Mouse (Mus musculus): ENCODE data around the gene Draxin.

Gene Draxin

DNA sequence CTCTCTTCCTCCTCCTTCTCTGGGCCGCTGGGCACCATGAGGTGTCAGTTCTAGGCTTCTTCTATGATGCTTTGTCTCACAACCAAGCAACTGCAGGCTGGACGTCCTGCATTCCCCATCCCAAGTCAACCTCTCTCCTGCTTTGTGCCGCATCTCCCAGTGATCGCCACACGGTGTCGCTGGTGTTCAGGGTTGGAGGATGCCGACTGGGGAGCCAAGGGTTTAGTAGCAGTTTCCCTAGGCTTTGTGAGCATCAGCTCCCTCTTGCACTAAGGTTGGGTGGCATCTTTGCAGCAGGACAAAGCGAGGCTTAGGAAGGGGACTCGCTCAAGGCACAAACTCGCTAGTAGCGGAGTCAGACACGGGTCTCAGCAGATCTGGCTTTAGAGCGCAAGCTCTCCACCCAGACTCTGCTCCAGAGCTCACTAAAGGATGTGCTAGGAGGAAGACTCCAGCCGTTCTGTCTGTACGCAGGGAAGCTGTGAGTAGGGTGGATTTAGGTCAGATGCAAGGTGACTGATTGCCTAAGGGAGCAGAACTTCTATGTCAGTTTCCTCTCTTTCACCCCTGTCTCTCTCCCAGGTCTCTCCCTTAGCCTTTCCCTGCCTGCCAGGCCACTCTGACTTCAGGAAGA is 15.6 kb downstream of the Draxin start:
- peak; percentile 85 for DNase-seq (ENCODE audit: low read depth, low spot score)

DNA sequence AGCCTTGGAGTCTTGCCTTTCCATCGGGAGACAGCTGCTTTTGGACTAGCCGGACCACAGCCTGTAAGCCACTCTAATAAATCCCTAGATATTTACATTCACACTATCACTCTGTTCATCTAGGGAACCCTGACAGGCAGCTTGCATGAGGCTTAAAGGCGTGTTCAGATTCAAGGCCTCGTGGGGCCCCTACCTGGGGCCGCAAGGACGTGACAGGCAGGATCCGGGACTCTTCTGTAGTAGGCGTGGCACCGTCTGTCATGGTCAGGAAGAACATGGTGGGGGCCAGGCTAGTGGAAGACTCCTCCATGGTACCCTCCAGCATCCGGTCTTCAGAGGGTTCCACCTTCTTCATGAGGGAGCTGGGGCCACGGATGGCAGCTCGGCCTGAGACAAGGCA is 18.0 kb downstream of the Draxin start:
- no peak for DNase-seq (ENCODE audit: low read depth, low spot score)

DNA sequence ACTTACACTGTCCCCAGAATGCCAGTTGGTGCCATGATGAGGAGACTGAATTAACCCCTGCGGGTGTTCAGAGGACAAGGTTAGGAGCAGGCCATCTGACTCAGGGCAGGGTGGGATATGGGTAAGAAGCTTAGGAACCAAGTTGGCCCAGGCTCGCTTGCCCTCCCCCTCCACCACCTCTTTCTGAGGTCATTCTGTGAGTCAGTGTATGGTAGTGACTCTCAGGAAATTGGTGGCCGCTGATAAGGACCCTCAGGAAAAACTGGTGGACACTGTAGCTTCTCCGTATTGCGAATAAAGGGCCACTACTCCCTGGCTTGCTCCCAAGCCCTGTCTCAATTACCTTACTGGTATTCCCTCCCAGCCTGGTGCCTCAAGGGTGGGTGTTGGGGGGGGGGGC is 21.3 kb downstream of the Draxin start:
- no peak for DNase-seq (ENCODE audit: low read depth, low spot score)

DNA sequence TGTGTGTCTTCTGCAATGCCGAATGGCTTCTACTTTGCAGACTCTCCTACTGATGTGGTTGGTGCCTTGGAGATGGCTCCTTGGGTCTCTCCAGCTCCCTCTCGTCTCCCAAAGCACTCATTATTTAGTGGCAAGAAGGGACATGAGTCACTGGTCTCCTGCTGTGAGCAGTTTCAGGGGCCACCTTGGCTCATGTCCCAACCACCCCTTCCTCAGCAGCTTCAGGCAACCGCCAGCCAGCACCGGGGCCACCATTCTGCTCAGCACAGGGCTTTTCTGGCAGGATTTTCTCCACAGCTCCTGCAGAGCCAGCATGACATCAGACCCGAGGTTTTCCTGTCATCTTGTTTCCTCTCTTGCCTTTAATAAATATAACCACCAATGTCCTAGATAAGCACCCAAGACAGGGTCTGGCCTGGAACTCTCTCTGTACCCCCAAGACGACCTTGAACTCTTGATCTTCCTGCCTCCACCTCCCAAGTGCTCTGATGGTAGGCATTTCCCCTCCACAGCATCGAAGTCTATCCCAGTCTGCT is 21.9 kb downstream of the Draxin start:
- no peak for DNase-seq (ENCODE audit: low read depth, low spot score)

DNA sequence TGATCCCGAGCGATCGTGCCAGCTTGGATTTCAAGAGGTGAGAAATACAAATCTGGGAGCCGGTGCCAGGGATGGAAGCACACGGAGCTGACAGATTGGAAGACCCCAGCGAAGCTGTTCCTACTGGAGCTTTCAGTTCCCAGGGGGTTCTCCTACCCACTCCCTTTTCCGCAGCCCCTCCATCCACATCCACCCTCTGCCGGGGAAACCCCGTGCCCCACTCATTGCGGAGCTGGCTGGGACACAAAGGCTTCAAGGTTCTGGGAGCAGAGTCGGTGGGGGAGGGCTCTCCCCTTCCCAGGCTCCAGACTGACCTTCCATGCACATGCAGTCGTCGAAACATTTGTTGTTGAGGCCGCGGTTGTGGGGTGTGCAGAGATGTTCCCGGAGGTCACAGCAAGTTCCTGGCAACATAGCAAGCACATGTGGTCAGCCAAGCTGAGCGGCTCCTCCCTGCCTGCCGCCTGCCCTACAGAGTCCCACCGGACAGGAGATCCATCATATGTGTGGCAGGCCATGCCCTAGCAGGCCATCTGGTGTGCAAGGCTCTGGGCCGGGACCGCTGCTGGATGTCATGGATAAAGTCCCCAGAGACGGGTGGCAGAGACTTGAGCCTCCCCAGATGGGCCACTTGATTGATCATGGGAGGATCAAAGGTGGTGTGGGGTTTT is 22.7 kb downstream of the Draxin start:
- DNase-seq (ENCODE audit: low read depth, low spot score) = no peak

DNA sequence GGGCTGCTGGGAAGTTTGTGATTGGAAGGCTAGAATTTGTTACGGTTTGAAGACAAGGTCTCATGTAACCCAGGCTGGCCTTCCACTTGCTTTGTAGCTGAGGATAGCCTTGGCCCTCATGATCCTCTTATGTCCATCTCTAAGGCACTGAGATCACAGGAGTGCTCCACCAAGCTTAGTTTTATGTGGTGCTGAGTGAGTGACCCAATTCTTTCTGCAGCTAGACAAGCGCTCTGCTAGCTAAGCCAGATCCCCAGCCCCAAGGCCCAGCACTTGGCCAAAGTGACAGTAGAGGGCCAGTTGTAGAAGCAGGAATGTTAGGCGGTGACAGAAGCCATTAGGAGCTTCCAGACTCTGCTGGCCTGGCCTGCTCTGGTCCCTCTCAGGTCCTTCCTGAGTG is 26.4 kb downstream of the Draxin start:
- DNase-seq (ENCODE audit: low read depth, low spot score) = no peak

DNA sequence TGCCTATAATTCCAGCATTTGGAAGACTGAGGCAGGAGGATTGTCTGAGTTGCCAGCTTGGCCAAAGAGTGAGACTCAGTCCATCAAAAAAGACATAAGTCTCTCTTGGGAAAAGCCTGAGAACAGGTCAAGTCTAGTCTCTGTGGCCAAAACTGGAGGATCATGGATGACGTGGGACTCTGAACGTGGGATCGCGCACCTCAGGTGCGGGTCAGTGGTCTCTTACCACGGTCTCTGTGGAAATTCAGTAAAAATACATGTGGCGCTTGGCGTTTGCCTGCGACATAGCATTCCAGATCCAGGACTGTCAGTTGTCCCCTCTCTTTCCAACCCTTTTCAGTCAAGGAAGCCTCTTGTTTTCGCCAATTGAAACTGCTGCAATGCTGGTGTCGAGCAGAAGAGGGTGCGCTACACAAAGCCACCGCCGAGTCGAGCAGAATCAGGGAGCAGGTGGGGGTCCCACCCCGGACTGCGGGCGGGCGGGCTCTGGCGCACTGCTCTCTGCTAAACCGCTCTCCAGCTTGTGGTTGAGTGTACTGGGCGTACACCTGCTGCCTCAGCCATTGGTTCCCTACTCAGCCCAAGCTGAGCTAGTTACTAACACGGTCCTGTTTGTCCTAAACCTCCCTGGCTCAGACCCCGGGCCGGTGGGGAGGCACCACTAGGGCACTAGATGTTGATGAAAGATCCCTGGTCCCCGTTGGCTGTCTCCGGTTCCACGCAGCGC is 28.5 kb downstream of the Draxin start:
- DNase-seq (ENCODE audit: low read depth, low spot score) = peak; percentile 67

DNA sequence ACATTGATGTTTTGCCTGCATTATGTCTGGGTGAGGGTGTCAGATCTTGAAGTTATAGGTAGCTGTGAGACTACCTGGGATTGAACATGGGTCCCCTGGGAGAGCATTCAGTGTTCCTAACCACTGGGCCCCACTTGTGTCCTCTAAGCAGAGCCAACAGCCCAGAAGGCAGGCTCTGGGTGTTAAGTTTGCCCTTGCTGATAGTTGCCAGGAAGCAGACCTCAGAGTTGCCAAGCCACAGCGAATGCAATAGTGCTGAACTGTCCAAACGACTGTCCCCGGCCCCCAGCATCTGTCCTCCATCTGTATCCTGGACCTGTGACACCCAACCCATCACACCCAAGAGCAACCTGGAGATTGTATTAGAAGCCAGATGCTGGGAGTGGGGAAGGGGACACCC is 31.8 kb downstream of the Draxin start:
- DNase-seq (ENCODE audit: low read depth, low spot score) = no peak

DNA sequence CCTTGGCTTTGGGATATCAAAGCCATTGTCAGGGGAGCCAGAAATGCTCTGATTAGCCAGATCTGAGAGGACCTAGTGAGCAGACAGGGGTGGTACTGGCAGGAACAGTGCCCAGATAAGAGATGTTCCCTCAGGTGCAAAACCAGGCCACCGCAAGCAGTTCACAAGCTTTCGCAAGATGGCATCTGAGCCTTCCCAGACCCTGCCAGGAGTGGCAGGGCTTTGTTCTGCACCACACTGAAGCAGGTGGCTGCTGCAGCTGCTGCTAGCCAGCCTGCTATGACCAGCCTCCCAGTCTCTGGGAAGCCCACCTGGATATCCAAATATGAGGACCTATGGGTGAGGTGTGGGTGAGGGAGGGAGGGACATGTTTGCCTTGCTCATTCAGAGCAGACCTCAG is 32.6 kb downstream of the Draxin start:
- DNase-seq (ENCODE audit: low read depth, low spot score) = no peak

DNA sequence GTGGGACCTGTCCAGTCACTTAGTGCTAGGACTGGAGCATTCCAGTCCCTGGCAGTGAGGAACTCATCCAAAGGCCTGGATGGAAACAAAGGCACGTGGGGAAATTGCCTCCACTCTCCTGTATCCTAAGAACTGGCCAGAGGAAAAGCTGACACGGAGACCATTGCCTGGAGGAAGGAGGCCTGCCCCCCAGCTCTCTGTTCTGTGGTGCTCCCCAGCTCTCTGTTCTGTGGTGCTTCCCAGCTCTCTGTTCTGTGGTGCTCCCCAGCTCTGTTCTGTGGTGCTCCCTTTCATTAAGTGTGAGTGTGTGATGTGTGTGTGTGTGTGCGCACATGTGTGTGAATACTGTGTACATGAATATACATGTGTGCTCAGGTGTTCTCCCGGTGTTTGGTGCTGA is 35.4 kb downstream of the Draxin start:
- DNase-seq (ENCODE audit: low read depth, low spot score) = no peak

DNA sequence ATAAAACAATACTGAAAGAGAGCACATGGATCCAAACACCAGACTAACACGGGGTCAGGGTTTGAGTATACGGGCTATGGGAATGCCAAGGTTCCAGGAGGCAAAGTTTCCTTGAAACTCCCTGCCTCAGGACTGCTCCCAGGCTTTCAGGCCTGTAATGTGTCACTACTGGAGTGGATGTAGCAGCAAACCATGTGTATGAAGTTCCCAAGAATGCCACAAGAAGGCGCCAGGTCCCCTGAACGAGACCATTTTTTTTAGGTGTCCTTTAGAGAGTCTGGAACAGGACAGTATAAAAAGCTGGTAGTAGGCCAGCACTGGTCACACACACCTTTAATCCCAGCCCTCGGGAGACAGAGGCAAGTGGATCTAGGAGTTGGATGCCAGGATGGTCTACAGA is 36.3 kb downstream of the Draxin start:
- no peak for DNase-seq (ENCODE audit: low read depth, low spot score)

DNA sequence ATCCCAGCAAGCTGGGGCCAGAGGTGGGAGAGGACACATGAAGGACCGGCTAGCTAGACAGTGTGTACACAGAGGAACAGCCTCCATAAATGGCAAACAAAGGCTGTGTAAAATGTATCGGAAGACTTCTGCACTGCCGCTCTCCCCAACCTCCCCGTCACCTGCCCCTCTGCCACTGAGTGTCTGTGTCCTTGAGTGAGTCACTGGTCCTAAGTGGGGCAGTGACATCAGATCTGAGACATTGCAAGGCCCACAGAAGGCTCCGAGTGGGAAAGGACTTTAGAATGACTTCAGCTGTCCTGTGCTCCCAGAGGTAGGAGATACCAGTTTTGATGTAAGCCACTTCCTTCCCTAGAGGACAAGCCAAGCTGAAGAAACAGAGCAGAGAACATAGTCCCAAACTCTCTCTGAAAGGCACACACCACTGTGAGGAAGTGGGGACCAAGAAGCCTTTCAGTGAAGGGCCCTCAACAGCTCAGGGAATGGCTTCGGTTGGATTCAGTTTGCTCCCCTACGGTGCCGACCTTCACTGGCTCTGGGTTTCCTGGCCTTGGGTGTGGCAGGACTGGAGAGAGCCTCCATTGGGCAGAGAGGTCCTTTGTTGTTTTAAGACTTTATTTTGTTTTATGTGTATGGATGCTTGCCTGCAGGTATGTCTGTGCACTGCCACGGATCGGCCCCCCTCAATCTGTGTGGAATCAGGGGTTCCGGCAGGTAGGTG is 37.8 kb downstream of the Draxin start:
- DNase-seq (ENCODE audit: low read depth, low spot score) = no peak

DNA sequence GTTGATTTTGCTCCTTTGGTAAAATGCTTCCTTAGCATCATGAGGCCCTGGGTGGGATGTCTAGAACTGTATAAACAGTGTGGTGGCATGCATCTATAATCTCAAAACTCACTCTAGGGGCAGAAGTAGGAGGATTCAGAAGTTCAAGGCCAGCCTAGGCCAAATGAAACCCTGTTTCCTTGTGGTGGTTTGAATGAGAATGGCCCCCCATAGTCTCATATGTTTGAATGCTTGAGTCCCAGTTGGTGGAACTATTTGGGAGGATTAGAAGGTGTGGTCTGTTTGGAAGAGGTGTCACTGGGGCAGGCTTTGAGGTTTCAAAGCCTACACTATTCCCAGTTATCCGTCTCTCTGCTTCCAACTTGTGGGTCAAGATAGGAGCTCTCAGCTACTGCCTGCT is 39.3 kb downstream of the Draxin start:
- no peak for DNase-seq (ENCODE audit: low read depth, low spot score)

DNA sequence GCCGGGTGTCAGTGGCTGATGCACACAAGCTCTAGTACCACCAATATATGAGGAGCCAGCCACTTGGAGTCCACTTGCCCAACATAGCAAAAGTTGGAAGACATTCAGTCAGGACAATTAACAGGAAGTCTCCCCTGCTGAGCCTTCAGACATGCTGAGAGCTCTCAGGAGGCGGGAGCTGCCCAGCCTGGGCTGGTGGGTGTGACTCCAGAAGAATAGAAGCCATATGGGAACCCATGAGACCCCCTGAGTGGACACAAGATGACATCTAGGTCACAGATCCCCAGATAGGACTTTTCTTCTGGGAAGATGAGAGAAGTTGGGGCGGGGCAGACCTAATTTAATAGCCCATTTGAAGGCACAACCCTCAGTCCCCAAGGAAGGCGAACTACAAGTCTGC is 41.3 kb downstream of the Draxin start:
- DNase-seq (ENCODE audit: low read depth, low spot score) = no peak

DNA sequence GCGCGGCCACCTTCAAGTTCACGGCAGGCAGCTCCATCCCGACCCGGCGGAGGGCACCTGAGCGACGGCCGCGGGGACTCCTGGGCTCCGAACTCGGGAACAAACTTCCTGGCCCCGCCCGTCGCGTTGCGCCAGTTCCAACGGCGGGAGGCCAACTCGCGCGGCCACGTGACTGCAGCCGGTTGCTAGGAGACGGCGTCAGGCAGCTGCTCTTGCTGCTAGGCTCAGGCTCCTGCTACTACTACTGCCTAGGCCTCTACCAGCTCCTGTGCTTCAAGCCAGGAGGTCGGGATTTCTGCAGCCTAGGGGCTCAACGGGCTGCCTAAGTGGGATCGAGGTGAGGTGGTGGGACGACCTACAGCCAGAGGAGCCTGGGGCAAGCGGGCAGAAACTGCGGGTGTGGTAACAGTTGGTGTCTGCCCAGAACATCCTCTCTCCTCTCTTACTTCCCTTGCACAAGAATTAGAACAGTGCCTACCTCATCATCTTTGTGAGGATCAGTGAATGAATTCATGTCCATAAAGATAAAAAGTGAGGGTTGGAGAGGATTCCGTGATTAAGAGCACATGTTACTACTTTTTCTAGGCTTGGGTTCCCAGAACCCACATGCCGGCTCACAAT is 42.5 kb downstream of the Draxin start, which contains the start of gene Agtrap:
Agtrap (minus strand) TSS at position 125 of the 621 bp plus-strand sequence.
- peak; percentile 75 for DNase-seq (ENCODE audit: low read depth, low spot score)

DNA sequence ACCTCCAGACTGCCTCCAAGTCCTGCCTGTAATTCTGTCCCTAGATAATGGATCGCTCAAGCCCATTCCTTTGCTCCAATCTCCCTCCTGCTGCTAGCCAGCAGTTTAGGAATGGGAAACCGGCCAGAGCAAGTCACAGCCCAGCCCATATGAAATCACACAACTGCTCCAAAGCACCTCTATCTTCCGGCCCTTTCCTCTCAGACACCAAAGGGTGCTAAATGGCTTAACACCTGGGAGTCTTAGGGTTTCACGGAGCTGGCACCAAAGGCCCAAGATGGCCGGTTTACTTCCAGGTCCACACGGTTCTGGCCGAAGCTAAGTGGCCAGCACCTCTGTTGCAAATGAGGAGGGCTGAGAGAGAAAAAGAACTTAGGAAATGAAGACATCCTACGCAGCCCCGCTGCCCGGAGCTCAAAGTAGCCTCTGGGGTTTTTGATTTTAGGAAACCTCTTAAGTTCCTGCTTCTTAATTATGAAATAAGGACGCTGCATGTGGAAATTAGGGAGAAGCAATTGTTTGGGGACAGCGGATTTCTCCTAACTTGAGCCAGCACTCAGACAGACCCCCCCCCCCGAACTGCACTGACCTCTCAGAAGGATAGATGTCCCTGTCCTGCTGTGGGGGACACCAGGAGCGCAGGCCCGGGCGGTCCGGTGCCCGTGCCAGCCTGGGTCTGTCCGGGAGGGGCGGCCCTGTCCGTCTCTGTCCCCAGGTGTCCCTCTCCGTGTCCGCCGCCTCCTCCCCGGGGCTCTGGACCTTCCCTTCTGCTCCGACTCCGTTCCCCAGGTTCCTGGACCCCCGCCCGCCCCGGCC is 43.2 kb downstream of the Draxin start:
- no peak for DNase-seq (ENCODE audit: low read depth, low spot score)

DNA sequence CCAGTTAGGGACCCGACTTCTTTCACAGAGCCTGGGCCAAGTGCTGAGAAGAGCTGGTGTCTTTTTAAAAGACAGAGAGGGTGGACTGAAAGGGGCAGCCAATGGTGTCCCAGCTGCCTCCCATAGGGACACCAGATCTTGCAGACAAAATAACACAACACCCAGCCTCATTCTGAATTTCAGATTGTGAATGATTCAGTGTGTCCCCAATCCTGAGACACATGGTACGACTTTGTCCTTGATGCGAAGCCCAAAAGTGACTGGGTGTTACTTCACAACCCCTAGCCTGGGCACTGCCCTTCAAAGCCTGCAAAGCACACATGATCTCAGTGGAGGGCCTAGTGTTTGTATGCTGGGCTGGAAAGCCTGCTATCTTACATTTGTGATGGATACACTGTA is 44.6 kb downstream of the Draxin start:
- no peak for DNase-seq (ENCODE audit: low read depth, low spot score)

DNA sequence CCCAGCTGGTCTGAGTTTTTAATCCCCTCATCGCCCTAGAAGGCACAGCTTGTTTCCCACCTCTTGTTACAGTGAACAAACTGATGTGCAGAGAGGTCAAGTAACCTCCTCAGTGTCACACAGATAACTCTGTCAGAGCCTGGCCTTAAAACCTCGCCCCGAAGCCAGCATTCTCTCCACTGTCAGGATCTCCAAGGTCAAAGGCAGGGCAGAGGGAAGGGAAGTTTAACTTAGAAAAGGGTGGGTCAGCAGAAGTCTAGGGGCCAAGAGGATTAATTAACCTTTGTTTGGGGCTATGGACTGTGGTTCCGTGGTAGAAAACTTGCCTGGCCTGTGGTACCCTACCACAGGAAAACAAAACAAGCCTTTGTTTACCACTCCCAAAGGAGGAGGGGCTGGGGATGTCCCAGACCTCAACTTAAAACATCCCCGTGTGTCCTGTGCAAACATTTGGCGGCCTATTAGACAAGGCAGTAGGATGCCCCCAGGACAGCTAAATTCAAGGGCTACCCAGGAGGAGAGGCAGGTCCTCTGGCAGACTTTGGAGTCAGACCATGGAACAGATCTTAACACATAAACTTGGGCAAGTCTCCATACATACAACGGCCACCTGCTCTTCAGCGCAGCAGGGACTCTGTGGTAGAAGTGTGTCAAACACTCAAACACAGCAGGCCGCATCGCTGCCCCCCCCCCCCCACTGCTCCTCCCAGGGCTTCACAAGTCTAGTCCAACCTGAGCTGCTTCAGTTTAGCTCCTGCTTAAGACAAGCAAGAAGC is 45.2 kb downstream of the Draxin start:
- DNase-seq (ENCODE audit: low read depth, low spot score) = no peak

DNA sequence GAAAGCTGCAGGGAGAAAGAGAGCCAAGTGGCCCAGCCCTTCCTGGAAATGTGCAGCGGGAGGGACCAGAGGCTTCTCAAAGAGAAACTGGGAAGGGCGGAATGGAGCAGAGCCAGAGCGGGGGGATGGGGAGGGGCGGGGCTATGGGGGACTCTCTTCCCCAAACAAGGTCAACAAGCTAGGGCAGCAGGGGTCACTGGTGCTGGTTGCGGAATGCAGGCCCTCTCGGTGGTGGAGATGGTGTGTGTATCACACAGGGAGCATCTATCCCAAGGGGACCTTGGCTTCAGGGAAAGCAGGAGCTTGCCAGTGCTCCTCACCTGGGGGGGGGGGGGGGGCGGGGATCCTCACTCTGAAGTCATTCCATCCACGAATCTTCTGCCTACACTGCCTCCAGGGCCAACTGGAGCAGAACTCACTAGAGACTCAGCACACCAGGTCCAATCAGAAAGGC is 46.2 kb downstream of the Draxin start:
- no peak for DNase-seq (ENCODE audit: low read depth, low spot score)
